Mouse (Mus musculus): ENCODE results near the gene Grm4. TPM values are rescaled to one million over a fixed set of nuclear protein-coding genes. Genes with fewer than 3 reads are reported as not detected.

Grm4 gene
- polyA plus RNA-seq, 1 experiment from 2014 or later, result 0.96 TPM

GRCm38 (mm10) chr17:27459241-27459640, 62.0 kb downstream of the Grm4 start:
- Histone ChIP-seq H3K4me3 (no peak overlapping the region), H3K27ac (replicated peaks) (no peak overlapping the region), H3K27me3 (replicated peaks; ENCODE audit: low read depth, poor library complexity, severe bottlenecking) (0 out of 2 replicates have a peak, but pooled peaks cover 4% of the 10 kb centered on the region), H3K36me3 (replicated peaks) (no peaks in the 10 kb centered on the region), H3K4me1 (peaks cover 2% of the 10 kb centered on the region; the same call in 1 of the 2 replicates), H3K9me3 (no peaks in the 10 kb centered on the region)
- no peak for DNase-seq (ENCODE audit: low spot score)
- 86% methylated on average over 3 of the region's 3 CpGs for WGBS

DNA sequence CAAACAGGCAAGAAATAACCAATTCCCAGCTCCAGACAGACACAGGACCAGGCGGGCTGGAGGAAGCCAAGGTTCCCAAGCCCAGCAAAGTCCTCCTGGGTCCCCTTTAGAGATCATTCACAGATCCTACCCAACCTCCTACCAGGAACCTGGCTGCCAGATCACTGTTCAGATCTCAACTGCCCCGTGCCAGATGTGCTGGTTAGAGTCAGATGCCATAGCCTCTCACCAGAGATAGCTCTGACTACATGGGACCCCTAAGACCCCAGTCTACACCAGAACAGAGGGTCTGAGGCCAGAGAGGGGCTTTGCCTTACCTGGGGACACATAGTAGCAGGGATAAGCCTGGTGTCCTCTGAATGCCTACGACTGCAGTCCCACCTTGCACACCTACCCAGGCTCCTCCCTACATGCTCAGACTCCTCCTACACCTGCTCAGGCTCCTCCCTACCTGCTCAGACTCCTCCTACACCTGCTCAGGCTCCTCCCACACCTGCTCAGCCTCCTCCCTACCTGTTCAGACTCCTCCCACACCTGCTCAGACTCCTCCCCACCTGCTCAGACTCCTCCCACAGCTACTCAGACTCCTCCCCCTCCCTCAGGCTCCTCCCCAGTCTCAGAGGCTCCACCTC, 63.2 kb downstream of the Grm4 start:
- Histone ChIP-seq H3K4me1 (no peaks in the 10 kb centered on the region), H3K27ac (replicated peaks) (no peak overlapping the region), H3K9me3 (no peaks in the 10 kb centered on the region), H3K36me3 (replicated peaks) (no peaks in the 10 kb centered on the region), H3K27me3 (replicated peaks; ENCODE audit: low read depth, poor library complexity, severe bottlenecking) (0 out of 2 replicates have a peak, but pooled peaks cover 4% of the 10 kb centered on the region), H3K4me3 (no peak overlapping the region)
- 87% methylated on average over 3 of the region's 3 CpGs for WGBS
- DNase-seq (ENCODE audit: low spot score), result no peak

DNA sequence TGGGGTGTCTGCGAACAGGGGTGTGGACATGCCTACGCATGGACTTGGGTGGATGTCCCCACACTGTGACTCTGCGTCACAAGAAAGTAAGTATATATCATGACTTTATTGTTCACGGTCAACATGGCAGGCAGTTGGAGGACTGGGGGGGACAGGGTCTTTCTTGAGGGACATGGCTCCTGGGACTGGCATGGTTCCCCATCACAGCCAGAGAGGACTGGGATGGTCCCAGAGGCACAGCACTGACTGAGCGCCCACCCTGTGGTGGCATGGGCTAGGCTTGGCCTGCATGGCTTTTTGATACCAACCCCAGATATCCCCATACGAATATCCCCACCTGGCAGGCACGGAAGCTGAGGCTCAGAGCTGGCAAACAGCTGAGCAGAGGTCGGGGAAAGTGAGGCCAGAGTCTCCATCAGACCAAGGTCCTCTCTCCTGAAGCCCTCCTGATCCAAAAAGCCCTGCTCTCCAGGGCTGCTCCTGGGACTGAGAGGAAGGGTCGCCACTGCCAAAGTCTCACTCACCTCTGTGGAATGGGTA, 64.1 kb downstream of the Grm4 start:
- Histone ChIP-seq H3K27ac (replicated peaks) (no peak overlapping the region), H3K27me3 (replicated peaks; ENCODE audit: low read depth, poor library complexity, severe bottlenecking) (0 out of 2 replicates have a peak, but pooled peaks cover 4% of the 10 kb centered on the region), H3K9me3 (no peaks in the 10 kb centered on the region), H3K4me1 (no peaks in the 10 kb centered on the region), H3K36me3 (replicated peaks) (no peaks in the 10 kb centered on the region), H3K4me3 (no peak overlapping the region)
- DNase-seq (ENCODE audit: low spot score), result no peak
- 86% methylated on average over 9 of the region's 9 CpGs for WGBS

DNA sequence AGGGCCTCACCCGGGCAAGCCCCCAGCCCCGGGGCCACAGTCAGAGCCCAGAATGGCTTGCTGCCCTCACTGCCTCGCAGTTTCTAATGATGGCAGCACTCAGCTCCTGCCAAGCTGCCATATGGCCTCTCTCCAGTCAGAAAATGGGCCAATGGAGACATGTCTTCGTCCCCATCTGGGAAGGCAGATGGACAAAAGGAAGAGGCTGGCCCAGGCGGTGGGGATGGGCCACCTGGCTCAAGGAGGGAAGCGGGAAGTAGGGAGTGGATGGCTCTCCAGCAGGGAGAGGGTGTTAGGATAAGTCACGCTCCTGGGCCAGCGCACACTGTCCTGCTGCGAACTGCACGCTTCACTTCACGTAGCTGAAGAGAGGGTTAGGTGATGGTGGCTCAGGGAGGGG, 64.8 kb downstream of the Grm4 start:
- no peak overlapping the region; the same call in 1 of the 2 replicates for H3K27ac ChIP-seq (replicated peaks)
- 79% methylated on average over 11 of the region's 11 CpGs for whole genome bisulfite sequencing
- no peaks in the 10 kb centered on the region for H3K36me3 ChIP-seq (replicated peaks)
- H3K4me3 ChIP-seq, result no peak overlapping the region
- no peak for DNase-seq (ENCODE audit: low spot score)
- H3K9me3 ChIP-seq, result no peaks in the 10 kb centered on the region
- 0 out of 2 replicates have a peak, but pooled peaks cover 4% of the 10 kb centered on the region for H3K27me3 ChIP-seq (replicated peaks; ENCODE audit: low read depth, poor library complexity, severe bottlenecking)
- no peaks in the 10 kb centered on the region for H3K4me1 ChIP-seq

DNA sequence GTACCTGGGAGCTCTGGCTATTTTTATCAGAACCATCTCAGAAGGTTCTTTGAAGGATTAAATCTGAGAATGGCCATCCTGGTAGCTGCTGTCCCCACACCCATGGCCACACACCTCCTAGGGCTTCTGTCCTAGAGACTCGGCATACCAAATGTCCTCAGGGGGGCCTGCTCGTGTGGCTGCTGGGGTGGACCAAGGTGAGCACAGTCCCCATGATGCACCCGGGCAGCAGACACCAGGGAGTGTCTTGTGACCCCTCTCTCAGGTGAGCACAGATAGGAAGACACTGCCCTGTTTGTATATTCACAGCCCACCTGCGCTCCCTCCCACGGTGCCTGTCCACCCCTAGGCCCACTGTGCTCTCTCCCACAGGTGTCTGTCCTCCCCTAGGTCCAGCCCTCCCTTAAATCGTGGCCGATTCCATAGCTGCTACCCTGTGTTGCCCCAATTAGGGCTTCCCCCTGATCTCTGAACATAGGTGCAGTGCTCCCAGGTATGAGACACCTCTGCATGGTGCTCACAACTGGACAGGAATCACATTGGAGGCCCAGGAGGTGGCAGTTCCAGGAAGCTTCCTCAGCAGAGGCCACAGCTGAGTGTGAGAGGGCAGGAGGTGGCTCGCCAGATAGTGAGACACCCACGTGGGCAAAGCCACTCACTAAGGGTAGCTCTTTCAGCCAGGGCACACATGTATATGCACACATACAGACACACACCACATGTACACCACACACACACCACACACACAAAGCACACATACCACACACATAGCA, 66.0 kb downstream of the Grm4 start:
- no peak overlapping the region for H3K4me3 ChIP-seq
- H3K36me3 ChIP-seq (replicated peaks), result no peaks in the 10 kb centered on the region
- DNase-seq (ENCODE audit: low spot score), result no peak
- H3K4me1 ChIP-seq, result no peaks in the 10 kb centered on the region
- 82% methylated on average over 9 of the region's 9 CpGs for WGBS
- H3K27me3 ChIP-seq (replicated peaks; ENCODE audit: low read depth, poor library complexity, severe bottlenecking), result 0 out of 2 replicates have a peak, but pooled peaks cover 4% of the 10 kb centered on the region
- H3K27ac ChIP-seq (replicated peaks), result no peak overlapping the region
- H3K9me3 ChIP-seq, result no peaks in the 10 kb centered on the region

- no peak overlapping the region for H3K27ac ChIP-seq (replicated peaks)
- no peaks in the 10 kb centered on the region for H3K36me3 ChIP-seq (replicated peaks)
- no peak overlapping the region for H3K4me3 ChIP-seq
- no peak for DNase-seq (ENCODE audit: low spot score)
- H3K4me1 ChIP-seq, result no peaks in the 10 kb centered on the region
- 0 out of 2 replicates have a peak, but pooled peaks cover 4% of the 10 kb centered on the region for H3K27me3 ChIP-seq (replicated peaks; ENCODE audit: low read depth, poor library complexity, severe bottlenecking)
- H3K9me3 ChIP-seq, result no peaks in the 10 kb centered on the region
- 91% methylated on average over 11 of the region's 11 CpGs for WGBS
Measured at GRCm38 (mm10) chr17:27454396-27454795, 66.8 kb downstream of the Grm4 start.

DNA sequence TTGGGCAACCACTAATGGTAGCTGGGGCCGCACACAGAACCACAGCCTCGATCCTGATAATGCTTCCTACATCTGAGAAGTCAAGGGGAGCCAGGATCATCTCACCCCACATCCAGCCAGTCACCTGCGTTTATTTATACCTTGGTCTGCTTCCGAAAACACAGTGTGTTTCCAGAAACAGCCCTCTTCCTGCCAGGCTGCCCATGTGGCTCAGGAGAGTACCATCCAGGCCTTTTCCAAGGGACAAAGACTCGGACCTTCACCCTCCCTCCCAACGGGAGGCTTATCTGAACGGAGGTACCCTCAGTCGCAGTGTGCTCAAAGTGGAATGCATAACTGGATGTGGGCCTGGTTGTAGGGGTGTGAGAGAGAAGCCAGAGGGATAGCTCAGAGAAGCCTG, 68.2 kb downstream of the Grm4 start:
- WGBS, result 81% methylated on average over 8 of the region's 8 CpGs
- no peak overlapping the region for H3K4me3 ChIP-seq
- H3K27me3 ChIP-seq (replicated peaks; ENCODE audit: low read depth, poor library complexity, severe bottlenecking), result 0 out of 2 replicates have a peak, but pooled peaks cover 4% of the 10 kb centered on the region
- no peaks in the 10 kb centered on the region for H3K9me3 ChIP-seq
- H3K36me3 ChIP-seq (replicated peaks), result no peaks in the 10 kb centered on the region
- 0 out of 2 replicates have a peak, but pooled peaks cover under 1% of the 10 kb centered on the region for H3K4me1 ChIP-seq
- no peak for DNase-seq (ENCODE audit: low spot score)
- H3K27ac ChIP-seq (replicated peaks), result no peak overlapping the region

- Histone ChIP-seq H3K36me3 (replicated peaks) (no peaks in the 10 kb centered on the region), H3K4me3 (no peak overlapping the region), H3K27me3 (replicated peaks; ENCODE audit: low read depth, poor library complexity, severe bottlenecking) (0 out of 2 replicates have a peak, but pooled peaks cover 4% of the 10 kb centered on the region), H3K27ac (replicated peaks) (no peak overlapping the region), H3K4me1 (peaks cover 9% of the 10 kb centered on the region; the same call in 1 of the 2 replicates), H3K9me3 (no peaks in the 10 kb centered on the region)
- peak; percentile 36 for DNase-seq (ENCODE audit: low spot score)
- 15% methylated on average over 9 of the region's 9 CpGs for WGBS
Measured at GRCm38 (mm10) chr17:27451787-27452186, 69.4 kb downstream of the Grm4 start.

DNA sequence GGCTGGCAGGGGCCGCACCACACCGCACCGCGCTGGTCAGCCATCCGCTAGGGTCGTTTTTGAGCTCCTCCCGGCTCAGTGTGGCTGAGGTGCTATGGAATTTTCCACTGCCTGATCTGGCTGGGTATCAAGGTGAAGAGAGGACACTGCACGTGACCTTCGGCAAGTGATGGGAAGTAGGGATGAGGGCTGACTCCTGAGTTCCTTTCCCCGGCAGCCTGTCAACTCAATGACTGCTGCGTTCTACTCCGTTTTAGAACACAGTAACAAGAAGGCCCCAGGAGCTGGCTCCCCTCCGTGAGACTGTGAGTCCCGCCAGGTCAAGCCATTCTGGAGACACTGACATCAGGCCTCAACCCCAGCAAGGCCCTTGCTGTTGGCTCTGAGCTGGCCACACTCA, 70.0 kb downstream of the Grm4 start:
- Histone ChIP-seq H3K27me3 (replicated peaks; ENCODE audit: low read depth, poor library complexity, severe bottlenecking) (0 out of 2 replicates have a peak, but pooled peaks cover 4% of the 10 kb centered on the region), H3K4me3 (no peak overlapping the region), H3K4me1 (peaks cover 9% of the 10 kb centered on the region; the same call in 1 of the 2 replicates), H3K27ac (replicated peaks) (no peak overlapping the region), H3K36me3 (replicated peaks) (no peaks in the 10 kb centered on the region), H3K9me3 (no peaks in the 10 kb centered on the region)
- 87% methylated on average over 14 of the region's 14 CpGs for WGBS
- DNase-seq (ENCODE audit: low spot score), result no peak

GRCm38 (mm10) chr17:27449757-27450330, 71.4 kb downstream of the Grm4 start:
- Histone ChIP-seq H3K36me3 (replicated peaks) (no peaks in the 10 kb centered on the region), H3K4me3 (no peak overlapping the region), H3K9me3 (no peaks in the 10 kb centered on the region), H3K4me1 (peaks cover 14% of the 10 kb centered on the region), H3K27me3 (replicated peaks; ENCODE audit: low read depth, poor library complexity, severe bottlenecking) (0 out of 2 replicates have a peak, but pooled peaks cover 4% of the 10 kb centered on the region), H3K27ac (replicated peaks) (no peak overlapping the region)
- no peak for DNase-seq (ENCODE audit: low spot score)
- 84% methylated on average over 14 of the region's 14 CpGs for WGBS

GRCm38 (mm10) chr17:27448749-27449148, 72.5 kb downstream of the Grm4 start:
- H3K4me3 ChIP-seq, result no peak overlapping the region
- no peaks in the 10 kb centered on the region for H3K9me3 ChIP-seq
- H3K27ac ChIP-seq (replicated peaks), result no peak overlapping the region
- WGBS, result 73% methylated on average over 6 of the region's 6 CpGs
- H3K36me3 ChIP-seq (replicated peaks), result no peaks in the 10 kb centered on the region
- peaks cover 15% of the 10 kb centered on the region for H3K4me1 ChIP-seq
- no peaks in the 10 kb centered on the region for H3K27me3 ChIP-seq (replicated peaks; ENCODE audit: low read depth, poor library complexity, severe bottlenecking)
- DNase-seq (ENCODE audit: low spot score), result peak; percentile 39

GRCm38 (mm10) chr17:27445364-27446075, 75.7 kb downstream of the Grm4 start:
- no peak for DNase-seq (ENCODE audit: low spot score)
- Histone ChIP-seq H3K36me3 (replicated peaks) (no peaks in the 10 kb centered on the region), H3K27me3 (replicated peaks; ENCODE audit: low read depth, poor library complexity, severe bottlenecking) (no peaks in the 10 kb centered on the region), H3K4me3 (no peak overlapping the region), H3K9me3 (no peaks in the 10 kb centered on the region), H3K4me1 (peaks cover 35% of the 10 kb centered on the region), H3K27ac (replicated peaks) (0 out of 2 replicates have a peak overlapping the region, but pooled peaks have one; percentile 12)
- WGBS, result 77% methylated on average over 17 of the region's 17 CpGs
